Mouse (Mus musculus): Measurements from ENCODE around the gene Nploc4. TPM values are rescaled to one million over a fixed set of nuclear protein-coding genes. Genes with fewer than 3 reads are reported as not detected.
"Not testable (repeated sequence)": the region's sequence is repeated elsewhere in the genome, so short reads cannot be mapped to it uniquely, and the experiment has no call there.

Gene Nploc4
- polyA plus RNA-seq, 1 experiment = 35.9 TPM

GRCm38 (mm10) chr11:120347791-120348683, 89.5 kb downstream of the Nploc4 start, which contains the start of gene Actg1:
Actg1 (minus strand) TSS chr11:120348542.
- Histone ChIP-seq H3K27ac (replicated peaks; ENCODE audit: low read depth, low read length) (peak within 1 kb of the TSS; percentile 100), H3K4me1 (ENCODE audit: control insufficient read depth, insufficient read depth, insufficient read length, low read length) (peaks cover 8% of the 10 kb centered on the region; the same call in 1 of the 2 replicates)

GRCm38 (mm10) chr11:120347301-120347700, 90.2 kb downstream of the Nploc4 start:
- peaks cover 4% of the 10 kb centered on the region; the same call in 1 of the 2 replicates for H3K4me1 ChIP-seq (ENCODE audit: control insufficient read depth, insufficient read depth, insufficient read length, low read length)
- H3K4me3 ChIP-seq (ENCODE audit: insufficient read depth, low read depth, low read length) = peak overlapping the region; percentile 100
- peak overlapping the region; percentile 99 for H3K27ac ChIP-seq (replicated peaks; ENCODE audit: low read depth, low read length)

More at GRCm38 (mm10) chr11:120347791-120348683, 89.5 kb downstream of the Nploc4 start, which contains the start of gene Actg1:
- peak within 1 kb of the TSS; percentile 100 for H3K4me3 ChIP-seq (ENCODE audit: insufficient read depth, low read depth, low read length)

- H3K4me1 ChIP-seq (ENCODE audit: control insufficient read depth, insufficient read depth, insufficient read length, low read length) = not testable (repeated sequence)
- H3K4me3 ChIP-seq (ENCODE audit: insufficient read depth, low read depth, low read length) = peak overlapping the region; percentile 48
- H3K27ac ChIP-seq (replicated peaks; ENCODE audit: low read depth, low read length) = 0 out of 2 replicates have a peak overlapping the region, but pooled peaks have one; percentile 24
These were observed 91.0 kb downstream of the Nploc4 start for GRCm38 (mm10) chr11:120346383-120347034.

GRCm38 (mm10) chr11:120345067-120345681, 92.3 kb downstream of the Nploc4 start:
- Histone ChIP-seq H3K4me3 (ENCODE audit: insufficient read depth, low read depth, low read length) (peak overlapping the region; percentile 36), H3K4me1 (ENCODE audit: control insufficient read depth, insufficient read depth, insufficient read length, low read length) (no peaks in the 10 kb centered on the region), H3K27ac (replicated peaks; ENCODE audit: low read depth, low read length) (no peak overlapping the region)

- H3K27ac ChIP-seq (replicated peaks; ENCODE audit: low read depth, low read length) = no peak overlapping the region
- H3K4me1 ChIP-seq (ENCODE audit: control insufficient read depth, insufficient read depth, insufficient read length, low read length) = no peaks in the 10 kb centered on the region
- no peak overlapping the region for H3K4me3 ChIP-seq (ENCODE audit: insufficient read depth, low read depth, low read length)
These were observed 93.1 kb downstream of the Nploc4 start for GRCm38 (mm10) chr11:120344310-120344920.

- no peaks in the 10 kb centered on the region for H3K4me1 ChIP-seq (ENCODE audit: control insufficient read depth, insufficient read depth, insufficient read length, low read length)
- no peak overlapping the region for H3K27ac ChIP-seq (replicated peaks; ENCODE audit: low read depth, low read length)
- H3K4me3 ChIP-seq (ENCODE audit: insufficient read depth, low read depth, low read length) = no peak overlapping the region
These were observed 93.8 kb downstream of the Nploc4 start for GRCm38 (mm10) chr11:120343519-120344309.

- H3K27ac ChIP-seq (replicated peaks; ENCODE audit: low read depth, low read length) = no peak overlapping the region
- no peaks in the 10 kb centered on the region for H3K4me1 ChIP-seq (ENCODE audit: control insufficient read depth, insufficient read depth, insufficient read length, low read length)
- no peak overlapping the region for H3K4me3 ChIP-seq (ENCODE audit: insufficient read depth, low read depth, low read length)
These were observed 94.8 kb downstream of the Nploc4 start for GRCm38 (mm10) chr11:120342656-120343160.

GRCm38 (mm10) chr11:120341661-120342060, 95.8 kb downstream of the Nploc4 start:
- H3K4me3 ChIP-seq (ENCODE audit: insufficient read depth, low read depth, low read length) = no peak overlapping the region
- no peak overlapping the region for H3K27ac ChIP-seq (replicated peaks; ENCODE audit: low read depth, low read length)
- no peaks in the 10 kb centered on the region for H3K4me1 ChIP-seq (ENCODE audit: control insufficient read depth, insufficient read depth, insufficient read length, low read length)

GRCm38 (mm10) chr11:120339978-120340513, 97.5 kb downstream of the Nploc4 start:
- Histone ChIP-seq H3K4me1 (ENCODE audit: control insufficient read depth, insufficient read depth, insufficient read length, low read length) (no peaks in the 10 kb centered on the region), H3K4me3 (ENCODE audit: insufficient read depth, low read depth, low read length) (no peak overlapping the region), H3K27ac (replicated peaks; ENCODE audit: low read depth, low read length) (no peak overlapping the region)

GRCm38 (mm10) chr11:120338786-120339185, 98.7 kb downstream of the Nploc4 start:
- Histone ChIP-seq H3K4me1 (ENCODE audit: control insufficient read depth, insufficient read depth, insufficient read length, low read length) (no peaks in the 10 kb centered on the region), H3K4me3 (ENCODE audit: insufficient read depth, low read depth, low read length) (no peak overlapping the region), H3K27ac (replicated peaks; ENCODE audit: low read depth, low read length) (no peak overlapping the region)

GRCm38 (mm10) chr11:120337447-120337846, 100.1 kb downstream of the Nploc4 start:
- Histone ChIP-seq H3K27ac (replicated peaks; ENCODE audit: low read depth, low read length) (no peak overlapping the region), H3K4me1 (ENCODE audit: control insufficient read depth, insufficient read depth, insufficient read length, low read length) (no peaks in the 10 kb centered on the region), H3K4me3 (ENCODE audit: insufficient read depth, low read depth, low read length) (no peak overlapping the region)

GRCm38 (mm10) chr11:120335431-120336021, 102.0 kb downstream of the Nploc4 start:
- no peaks in the 10 kb centered on the region for H3K4me1 ChIP-seq (ENCODE audit: control insufficient read depth, insufficient read depth, insufficient read length, low read length)
- no peak overlapping the region for H3K27ac ChIP-seq (replicated peaks; ENCODE audit: low read depth, low read length)
- no peak overlapping the region for H3K4me3 ChIP-seq (ENCODE audit: insufficient read depth, low read depth, low read length)
